Mouse (Mus musculus) heart, postnatal 0 days (tissue): ENCODE data around the gene Myadm. TPM values are rescaled to one million over a fixed set of nuclear protein-coding genes. Genes with fewer than 3 reads are reported as not detected.
"Not testable (repeated sequence)": the region's sequence is repeated elsewhere in the genome, so short reads cannot be mapped to it uniquely, and the experiment has no call there.

Source experiments
- ATAC-seq: fragments of 200-750 bp; cut with Nextera tagmentation; 2 replicates; pipeline ENCODE4 v1.8.0; 2017; ENCODE audit warnings: low read depth, moderate number of reproducible peaks, moderate library complexity; ENCODE audit not compliant: insufficient read depth
- DNase-seq: peaks from one replicate; pipeline ENCODE4 v3.0.0-alpha.2; 2016; ENCODE audit warnings: low spot score
- H3K27ac ChIP-seq: fragments of 300-500 bp; sonication (generic); 2 replicates; pipeline ENCODE4 v1.5.1; 2014; ENCODE audit warnings: low read depth, mild to moderate bottlenecking
- H3K27me3 ChIP-seq: fragments of 300-500 bp; sonication (generic); 2 replicates; pipeline ENCODE4 v1.6.1; 2014; ENCODE audit warnings: low read length, mixed read lengths; ENCODE audit not compliant: control insufficient read depth, insufficient read depth
- H3K36me3 ChIP-seq: fragments of 300-500 bp; sonication (generic); replicated peaks from 2 replicates; pipeline ENCODE4 v1.6.1; 2014; ENCODE audit warnings: low read length, mixed read lengths; ENCODE audit not compliant: control insufficient read depth, insufficient read depth
- H3K4me1 ChIP-seq: fragments of 300-500 bp; sonication (generic); 2 replicates; pipeline ENCODE4 v1.6.1; 2014; ENCODE audit warnings: antibody characterized with exemption; ENCODE audit not compliant: control insufficient read depth, insufficient read depth
- H3K4me2 ChIP-seq: fragments of 300-500 bp; sonication (generic); 2 replicates; pipeline ENCODE4 v1.6.1; 2014; ENCODE audit warnings: low read depth, mild to moderate bottlenecking, low read length, moderate library complexity
- H3K4me3 ChIP-seq: fragments of 300-500 bp; sonication (generic); 2 replicates; pipeline ENCODE4 v1.5.1; 2014; ENCODE audit warnings: low read depth, low read length
- H3K9ac ChIP-seq: fragments of 300-500 bp; sonication (generic); replicated peaks from 2 replicates; pipeline ENCODE4 v1.6.1; 2014; ENCODE audit warnings: low read depth, low read length, mixed read lengths
- H3K9me3 ChIP-seq: fragments of 300-500 bp; sonication (generic); replicated peaks from 2 replicates; pipeline ENCODE4 v1.6.1; 2016; ENCODE audit warnings: low read length; ENCODE audit not compliant: control insufficient read depth
- CTCF ChIP-seq: IDR thresholded peaks from 2 replicates; pipeline ENCODE4 v1.5.1; 2016; ENCODE audit warnings: antibody characterized with exemption, control low read depth, low read depth
- EP300 ChIP-seq: IDR thresholded peaks from 2 replicates; pipeline ENCODE4 v1.6.1; 2016; ENCODE audit warnings: antibody characterized with exemption, low read depth
- WGBS: fragments of 180-500 bp; shearing (Covaris S2); extraction: QIAGEN DNeasy Blood & Tissue Kit; methylation state at CpG from one replicate; pipeline ENCODE4 v1.1.7; 2014; 5-methylcytosine and 5-hydroxymethylcytosine counted together
- polyA plus RNA-seq: library from polyadenylated mRNA; unstranded; fragments of >200 nt; fragmentation: Nextera tagmentation; extraction: Ambion mirVana; gene quantifications from 2 replicates; pipeline ENCODE4 v1.2.1, GENCODE M21; 2015
- total RNA-seq: library from RNA; depleted of rRNA; stranded (reverse); fragments of >200 nt; gene quantifications from 2 replicates; pipeline ENCODE4 v1.2.3, GENCODE M21; 2014; ENCODE audit warnings: low replicate concordance

Gene Myadm
- total and polyA plus RNA-seq, 2 experiments from 2014 or later = 123 to 223 TPM

GRCm38 (mm10) chr7:3275455-3276170, 13.3 kb upstream of the Myadm start:
- Histone ChIP-seq H3K4me1 (peaks cover 4% of the 10 kb centered on the region), H3K9ac (no peak overlapping the region), H3K27ac (peak overlapping the region; percentile 90), H3K4me2 (no peak overlapping the region), H3K9me3 (no peaks in the 10 kb centered on the region), H3K27me3 (no peaks in the 10 kb centered on the region), H3K36me3 (no peaks in the 10 kb centered on the region), H3K4me3 (no peak overlapping the region)
- TF ChIP-seq CTCF = no peak
- no peak for TF ChIP-seq EP300
- peak; percentile 69 for ATAC-seq
- 40% methylated on average over 6 of the region's 6 CpGs for WGBS
- DNase-seq = peak; percentile 78

- not testable (repeated sequence) for H3K27ac ChIP-seq, H3K36me3 ChIP-seq, H3K4me1 ChIP-seq, H3K9ac ChIP-seq, H3K4me3 ChIP-seq, DNase-seq, ATAC-seq, H3K4me2 ChIP-seq, H3K27me3 ChIP-seq, H3K9me3 ChIP-seq
- WGBS = 62% methylated on average over 4 of the region's 4 CpGs
These were observed 12.1 kb upstream of the Myadm start for GRCm38 (mm10) chr7:3276781-3277180.

GRCm38 (mm10) chr7:3280080-3280653, 8.7 kb upstream of the Myadm start:
- WGBS = 56% methylated on average over 5 of the region's 5 CpGs
- DNase-seq (no peak), ATAC-seq (no peak)
- TF ChIP-seq CTCF (no peak), EP300 (no peak)
- Histone ChIP-seq H3K4me3 (no peak overlapping the region), H3K4me1 (peaks cover 8% of the 10 kb centered on the region), H3K9me3 (no peaks in the 10 kb centered on the region), H3K36me3 (no peaks in the 10 kb centered on the region), H3K9ac (no peak overlapping the region), H3K27me3 (no peaks in the 10 kb centered on the region), H3K27ac (peak overlapping the region; percentile 84), H3K4me2 (no peak overlapping the region)

- H3K4me3 ChIP-seq = no peak overlapping the region
- no peak overlapping the region for H3K9ac ChIP-seq
- TF ChIP-seq CTCF = no peak
- TF ChIP-seq EP300 = peak; percentile 77
- no peaks in the 10 kb centered on the region for H3K36me3 ChIP-seq
- DNase-seq = peak; percentile 59
- no peaks in the 10 kb centered on the region for H3K27me3 ChIP-seq
- peak overlapping the region; percentile 23; the same call in 1 of the 2 replicates for H3K4me2 ChIP-seq
- peaks cover 8% of the 10 kb centered on the region for H3K4me1 ChIP-seq
- peak; percentile 80 for ATAC-seq
- H3K9me3 ChIP-seq = no peaks in the 10 kb centered on the region
- peak overlapping the region; percentile 84 for H3K27ac ChIP-seq
- WGBS = 8% methylated on average over 8 of the region's 8 CpGs
These were observed 8.2 kb upstream of the Myadm start for GRCm38 (mm10) chr7:3280654-3281153.

- Histone ChIP-seq H3K27me3 (no peaks in the 10 kb centered on the region), H3K27ac (no peak overlapping the region), H3K4me2 (no peak overlapping the region), H3K9me3 (no peaks in the 10 kb centered on the region), H3K4me3 (no peak overlapping the region), H3K9ac (no peak overlapping the region), H3K36me3 (no peaks in the 10 kb centered on the region), H3K4me1 (peaks cover 8% of the 10 kb centered on the region)
- ATAC-seq (no peak), DNase-seq (no peak)
- TF ChIP-seq CTCF (no peak), EP300 (no peak)
- WGBS = 71% methylated on average over 6 of the region's 6 CpGs
These were observed 7.1 kb upstream of the Myadm start for GRCm38 (mm10) chr7:3281741-3282140.
